18 mouse cellular contexts compared by ENCODE assay signal in genomic region chr17:29503700-29504099, GRCm38 (mm10). TPM values are rescaled to one million over a fixed set of nuclear protein-coding genes. Genes with fewer than 3 reads are reported as not detected.
DNase-seq lines count a peak whose midpoint lies in the region; ATAC-seq and TF ChIP-seq lines count a peak whose summit lies in the region.
"Had no signal": no experiment of that assay in that cellular context is flagged by ENCODE, and none has a peak within 500 bp of the region (broad histone marks: within the 10 kb centered on the region; RNA-seq: fewer than 3 reads in every experiment).

No protein-coding gene starts in this region.

- 76% methylated on average over 5 of the region's 5 CpGs for WGBS in liver, embryonic 12.5 days (ENCODE audit: insufficient replicate concordance)
- WGBS in cerebellum, adult 2 months, result 82% methylated on average over 5 of the region's 5 CpGs

- H3K4me2 ChIP-seq in liver, embryonic 12.5 days, result no peak overlapping the region; the same call in 1 of the 2 replicates

- peak overlapping the region; percentile 84; the same call in 1 of the 2 replicates for H3K9ac ChIP-seq in liver, embryonic 12.5 days
- H3K9ac ChIP-seq: midbrain, embryonic 15.5 days had no signal

- H3K27me3 ChIP-seq in erythroblast, embryonic 14.5 days (ENCODE audit: control insufficient read depth), result no peaks in the 10 kb centered on the region
- no peaks in the 10 kb centered on the region for H3K27me3 ChIP-seq in liver, embryonic 12.5 days (replicated peaks)
- H3K27me3 ChIP-seq in cerebellum, adult 2 months (ENCODE audit: control insufficient read depth, insufficient read depth, low read length), result no peaks in the 10 kb centered on the region; the same call in 1 of the 2 replicates

- H3K4me3 ChIP-seq in erythroblast, embryonic 14.5 days (replicated peaks), result peak overlapping the region; percentile 52
- no peak overlapping the region for H3K4me3 ChIP-seq in liver, embryonic 12.5 days
- H3K4me3 ChIP-seq in cerebellum, adult 2 months (replicated peaks; ENCODE audit: insufficient read depth, low read depth, low read length), result no peak overlapping the region
- H3K4me3 ChIP-seq: hindbrain, embryonic 10.5 days; midbrain, embryonic 15.5 days had no signal

- peak overlapping the region; percentile 100 for H3K27ac ChIP-seq in liver, embryonic 12.5 days
- H3K27ac ChIP-seq in cerebellum, adult 2 months (ENCODE audit: insufficient read depth, low read length), result no peak overlapping the region
- H3K27ac ChIP-seq: hindbrain, embryonic 10.5 days; midbrain, embryonic 15.5 days had no signal

- peaks cover 92% of the 10 kb centered on the region for H3K4me1 ChIP-seq in erythroblast, embryonic 14.5 days (ENCODE audit: control insufficient read depth)
- peaks cover 84% of the 10 kb centered on the region for H3K4me1 ChIP-seq in liver, embryonic 12.5 days
- H3K4me1 ChIP-seq in cerebellum, adult 2 months (ENCODE audit: control insufficient read depth, insufficient read depth, low read length), result no peaks in the 10 kb centered on the region
- H3K4me1 ChIP-seq: midbrain, embryonic 15.5 days had no signal

- peaks cover 9% of the 10 kb centered on the region for H3K36me3 ChIP-seq in erythroblast, embryonic 14.5 days (ENCODE audit: control insufficient read depth)
- no peaks in the 10 kb centered on the region for H3K36me3 ChIP-seq in liver, embryonic 12.5 days
- H3K36me3 ChIP-seq: hindbrain, embryonic 10.5 days; midbrain, embryonic 15.5 days had no signal

- no peak for ATAC-seq in erythroblast, adult 5-6 weeks (replicated peaks; ENCODE audit: low FRiP score, poor library complexity, severe bottlenecking)
- no peak for ATAC-seq in liver, embryonic 12.5 days
- ATAC-seq: midbrain, embryonic 15.5 days had no signal

- TF ChIP-seq POLR2A in cerebellum, adult 2 months (IDR thresholded peaks at IDR 0.05; ENCODE audit: borderline replicate concordance, insufficient read depth, low read length), result no peak

- TF ChIP-seq CTCF in cerebellum, adult 2 months (IDR thresholded peaks at IDR 0.05; ENCODE audit: borderline replicate concordance, insufficient read depth, low read depth, low read length), result no peak

- peaks cover 4% of the 10 kb centered on the region for H3K9me3 ChIP-seq in erythroblast, embryonic 14.5 days (ENCODE audit: control insufficient read depth, low read length)
- H3K9me3 ChIP-seq in liver, embryonic 12.5 days (replicated peaks), result no peaks in the 10 kb centered on the region
- H3K9me3 ChIP-seq: hindbrain, embryonic 10.5 days; midbrain, embryonic 15.5 days had no signal

- peak; percentile 15 for DNase-seq in kidney, postnatal 10 days
- no peak for DNase-seq in kidney, adult 9 months
- peak; percentile 32 for DNase-seq in CD4-positive helper T cell, adult 2 months (ENCODE audit: low read depth, low spot score)
- DNase-seq in cerebellum, postnatal 14 days, result no peak
- DNase-seq in cerebellum, adult 2 months, result no peak
- DNase-seq: lung, adult 18-20 months; right cerebral cortex, adult 18-20 months; thymus, adult 2 months had no signal

RNA-seq across cellular contexts. Expression of gene Pim1, which starts 13.1 kb away (rescaled TPM):
- polyA plus RNA-seq in erythroblast, embryonic 14.5 days (2012), result 72.6 and 76.6 TPM in 2 replicates
- total RNA-seq in erythroblast, adult 5-6 weeks (2015; ENCODE audit: low replicate concordance), result 342 and 357 TPM in 2 replicates
- 725 and 933 TPM in 2 replicates for total RNA-seq in erythroblast, adult 5-6 weeks (2017; ENCODE audit: low replicate concordance)
- polyA plus RNA-seq in liver, embryonic 12.5 days (2016; fragmentation: Nextera tagmentation; extraction: Ambion mirVana), result 112 and 114 TPM in 2 replicates
- polyA plus RNA-seq in cerebellum, adult 2 months (2012; rRNA removed), result 10.5 and 10.9 TPM in 2 replicates

RNA-seq across cellular contexts. Expression of gene Gm17657, which starts 45.7 kb away (rescaled TPM):
- polyA plus RNA-seq in erythroblast, embryonic 14.5 days (2012), result not detected in 2 replicates
- 2.9 TPM in 1 of 2 replicates, not detected in the other for total RNA-seq in erythroblast, adult 5-6 weeks (2015; ENCODE audit: low replicate concordance)
- not detected in 2 replicates for total RNA-seq in erythroblast, adult 5-6 weeks (2017; ENCODE audit: low replicate concordance)
- not detected in 2 replicates for polyA plus RNA-seq in liver, embryonic 12.5 days (2016; fragmentation: Nextera tagmentation; extraction: Ambion mirVana)
- polyA plus RNA-seq in cerebellum, adult 2 months (2012; rRNA removed), result not detected in 2 replicates
- total RNA-seq: common myeloid progenitor, adult 5-6 weeks; granulocyte monocyte progenitor cell, adult 5-6 weeks; left cerebral cortex, adult 18-20 months had no signal
- polyA plus RNA-seq: hindbrain, embryonic 10.5 days; kidney, embryonic 14.5 days; midbrain, embryonic 15.5 days; neural tube, embryonic 14.5 days; thymus, adult 2 months had no signal

RNA-seq across cellular contexts. Expression of gene Tbc1d22b, which starts 45.9 kb away (rescaled TPM):
- polyA plus RNA-seq in erythroblast, embryonic 14.5 days (2012), result 0.99 and 1.1 TPM in 2 replicates
- 3.7 and 4.4 TPM in 2 replicates for total RNA-seq in erythroblast, adult 5-6 weeks (2015; ENCODE audit: low replicate concordance)
- total RNA-seq in erythroblast, adult 5-6 weeks (2017; ENCODE audit: low replicate concordance), result 0.51 and 1.3 TPM in 2 replicates
- polyA plus RNA-seq in liver, embryonic 12.5 days (2016; fragmentation: Nextera tagmentation; extraction: Ambion mirVana), result 7.4 and 7.9 TPM in 2 replicates
- 37.4 and 37.7 TPM in 2 replicates for polyA plus RNA-seq in cerebellum, adult 2 months (2012; rRNA removed)

RNA-seq across cellular contexts. Expression of gene Tmem217, which starts 48.5 kb away (rescaled TPM):
- polyA plus RNA-seq in erythroblast, embryonic 14.5 days (2012), result not detected in 2 replicates
- not detected in 2 replicates for total RNA-seq in erythroblast, adult 5-6 weeks (2015; ENCODE audit: low replicate concordance)
- not detected in 2 replicates for total RNA-seq in erythroblast, adult 5-6 weeks (2017; ENCODE audit: low replicate concordance)
- 0.67 and 0.68 TPM in 2 replicates for polyA plus RNA-seq in liver, embryonic 12.5 days (2016; fragmentation: Nextera tagmentation; extraction: Ambion mirVana)
- polyA plus RNA-seq in cerebellum, adult 2 months (2012; rRNA removed), result 0.76 and 1.2 TPM in 2 replicates
- total RNA-seq: granulocyte monocyte progenitor cell, adult 5-6 weeks; left cerebral cortex, adult 18-20 months had no signal

Comparison
In these comparisons a context has a peak if more than half of its experiments do, and no peak if none do; other contexts are left out.
1. DNase-seq: peak in kidney, postnatal 10 days (single experiment) and CD4-positive helper T cell, adult 2 months (single experiment); none in kidney, adult 9 months (single experiment), cerebellum, postnatal 14 days (0 of 2) and cerebellum, adult 2 months (0 of 2).